Mouse (Mus musculus): ENCODE measurements at regions not wholly inside any gene's neighbourhood (a gene's known extent, or its start where the extent isn't known, plus 50 kb on each side); places are given as distances from the start of the nearest gene placed in this dataset.

DNA sequence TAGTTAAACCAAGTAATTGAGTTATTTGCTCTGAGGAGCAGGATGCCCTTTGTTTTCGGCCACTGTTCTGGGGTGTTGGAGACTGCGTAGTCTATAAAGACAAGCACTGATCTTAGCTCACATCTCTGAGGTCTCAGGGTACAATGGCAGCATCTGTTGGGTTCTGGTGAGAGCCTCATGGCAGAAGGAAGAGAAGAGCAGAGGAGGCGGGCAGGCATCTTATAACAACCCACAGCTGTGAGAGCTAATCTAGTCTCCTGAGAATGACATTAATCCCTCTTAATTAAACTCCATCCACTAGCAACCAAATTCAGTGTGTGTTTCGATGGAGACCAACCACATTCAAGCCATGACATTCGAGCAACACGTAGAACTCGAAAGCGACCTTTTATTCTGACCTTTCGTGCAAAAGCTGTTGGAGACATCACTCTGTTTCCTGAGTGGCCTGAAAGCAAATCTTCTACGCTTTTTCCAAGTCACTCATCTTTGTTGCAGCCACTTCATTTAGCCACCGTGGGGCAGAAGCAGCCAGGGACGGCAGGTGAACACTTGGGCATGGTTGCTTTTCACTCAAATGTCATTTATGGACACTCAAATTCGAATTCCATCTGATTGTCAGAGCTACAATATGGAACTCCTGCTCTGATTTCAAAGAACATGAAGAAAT, 72.7 kb upstream of the Parp11 start:
- TF ChIP-seq POLR2A (IDR thresholded peaks at IDR 0.05; ENCODE audit: low read depth, low read length) (no peak), CTCF (IDR thresholded peaks at IDR 0.05; ENCODE audit: extremely low read depth, insufficient read length, insufficient replicate concordance, low read depth, low read length) (no peak)

Data from small intestine, adult 2 months (tissue).